Mouse (Mus musculus): ENCODE data around the gene Rps11.

GRCm38 (mm10) chr7:45075405-45075804, 48.8 kb downstream of the Rps11 start:
- TF ChIP-seq CTCF (IDR thresholded peaks at IDR 0.05; ENCODE audit: control insufficient read depth, insufficient read depth, insufficient read length) = no peak
- no peak for TF ChIP-seq FOSL1 (IDR thresholded peaks at IDR 0.05; ENCODE audit: insufficient read depth, low read length, poor library complexity, severe bottlenecking)
- no peak for TF ChIP-seq MYOG (IDR thresholded peaks at IDR 0.05; ENCODE audit: control insufficient read depth, extremely low read depth, insufficient read length)
- no peak for TF ChIP-seq USF1 (IDR thresholded peaks at IDR 0.05; ENCODE audit: low read depth)
- TF ChIP-seq CEBPB (IDR thresholded peaks at IDR 0.05; ENCODE audit: low read depth) = no peak
- peak; percentile 47 for TF ChIP-seq MYOD1 (IDR thresholded peaks at IDR 0.05; ENCODE audit: control insufficient read depth, insufficient read length, low read depth)

All from C2C12 (cell line).